Mouse (Mus musculus): ENCODE results near the gene Serpina5.

The Serpina5 gene

GRCm38 (mm10) chr12:104131041-104131440 is 30.1 kb downstream of the Serpina5 start:
- DNase-seq, result no peak

DNA sequence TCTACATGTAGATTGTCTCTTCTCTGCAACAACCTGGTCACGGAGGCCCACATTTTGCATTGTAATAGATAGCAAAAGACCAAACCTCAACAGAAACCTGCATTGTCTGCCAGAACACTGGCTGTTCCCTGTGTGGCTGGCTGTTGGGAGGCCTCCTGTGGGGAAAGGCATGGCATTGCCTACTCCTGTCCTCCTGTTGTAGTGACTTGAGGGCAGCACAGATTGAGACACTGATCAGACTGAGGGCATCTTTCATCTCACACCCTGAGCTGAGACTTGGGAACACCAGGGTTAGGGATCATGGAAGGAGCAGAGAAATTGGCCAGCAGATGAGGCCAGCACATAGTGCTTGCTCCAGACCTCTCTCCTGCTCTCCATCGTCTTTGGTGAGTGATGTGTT is 37.3 kb downstream of the Serpina5 start:
- no peak for DNase-seq

GRCm38 (mm10) chr12:104140543-104141103 is 39.7 kb downstream of the Serpina5 start:
- no peak for DNase-seq

DNA sequence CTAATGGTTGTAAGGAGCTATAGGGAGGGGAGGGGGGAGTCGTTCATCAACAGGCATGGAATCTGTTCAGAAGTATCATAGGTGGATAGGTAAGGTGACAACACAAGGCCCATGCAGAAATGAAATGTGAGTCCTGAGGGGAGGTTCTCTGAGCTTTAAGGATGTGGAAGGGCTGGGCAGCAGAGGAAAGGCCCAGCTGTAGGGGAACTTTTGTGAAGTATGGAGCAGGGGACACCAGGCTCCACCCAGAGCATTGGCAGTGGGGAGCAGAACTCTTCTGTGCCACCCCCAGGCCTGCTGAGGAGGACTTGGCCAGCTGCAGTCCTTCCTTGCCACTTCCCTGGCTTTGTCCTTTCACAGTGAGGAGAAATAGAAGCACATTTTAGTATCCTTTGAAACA is 40.6 kb downstream of the Serpina5 start:
- DNase-seq, result no peak

DNA sequence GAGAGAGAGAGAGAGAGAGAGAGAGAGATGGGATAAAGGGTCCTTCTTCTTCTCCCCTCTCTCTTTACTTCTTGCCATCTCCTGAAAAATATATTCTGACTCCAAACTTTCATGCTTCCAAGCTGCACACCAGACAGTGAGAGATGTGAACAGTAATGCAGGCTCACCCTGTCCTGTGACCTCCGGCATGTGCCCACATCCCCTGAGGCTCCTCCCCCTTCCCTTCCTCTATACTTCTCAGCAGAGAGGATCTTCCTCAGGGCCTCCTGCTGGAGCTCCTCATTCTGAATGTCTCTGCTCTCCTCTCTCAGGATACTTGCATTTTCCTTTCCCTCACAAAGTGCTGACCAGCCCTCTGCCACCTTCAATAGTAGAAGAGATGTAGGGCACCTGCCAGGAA is 41.5 kb downstream of the Serpina5 start:
- DNase-seq, result no peak

DNA sequence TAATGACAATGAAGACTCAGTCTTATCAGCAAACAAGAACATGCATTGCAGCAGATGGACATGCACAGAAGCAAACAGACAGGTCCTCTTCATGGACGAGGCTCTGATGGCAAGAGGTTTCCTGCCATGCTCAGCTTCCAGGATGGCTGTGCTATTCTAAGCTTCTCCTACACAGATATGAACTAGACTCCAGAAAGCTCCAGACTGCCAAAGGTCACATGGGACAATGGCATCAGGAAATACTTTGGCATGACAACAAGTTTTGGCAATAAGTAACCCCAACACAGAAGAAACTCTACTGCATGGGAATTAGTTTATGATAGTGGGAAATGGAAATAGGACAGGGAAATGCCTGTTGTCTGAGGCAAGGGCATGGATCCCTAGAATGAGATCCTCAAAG is 42.4 kb downstream of the Serpina5 start:
- no peak for DNase-seq

- DNase-seq, result no peak
Observed at GRCm38 (mm10) chr12:104145571-104145970, 44.7 kb downstream of the Serpina5 start.

GRCm38 (mm10) chr12:104151989-104152388 is 51.1 kb downstream of the Serpina5 start:
- DNase-seq, result no peak

DNA sequence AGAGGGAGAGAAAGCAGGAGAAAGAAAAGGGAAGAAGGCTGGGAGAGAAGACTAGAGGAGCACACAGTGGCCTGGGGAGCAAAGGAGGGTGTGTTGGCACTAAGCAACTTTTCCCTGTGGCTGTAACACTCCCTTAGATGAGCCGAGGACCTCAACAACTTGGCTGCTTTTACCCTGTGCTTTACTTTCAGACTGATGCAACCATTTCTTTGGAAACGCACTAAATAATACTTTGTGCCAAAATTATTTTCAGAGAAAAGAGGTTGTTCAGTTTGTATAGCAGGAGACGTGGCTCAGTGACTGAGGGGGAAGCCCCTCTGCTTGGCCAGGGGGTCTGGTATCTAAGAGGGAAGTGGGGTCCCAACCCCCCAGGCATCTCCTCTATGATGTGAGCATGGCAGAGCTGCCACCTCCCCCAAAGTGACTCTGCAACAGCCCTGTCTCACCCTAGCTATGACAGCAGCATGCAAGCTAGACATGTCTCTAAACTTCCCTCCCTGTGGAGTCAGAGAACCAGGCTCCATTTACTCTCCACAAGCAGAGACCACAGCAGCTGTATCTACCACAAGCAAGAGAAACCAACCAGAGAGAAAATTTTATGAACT is 52.2 kb downstream of the Serpina5 start:
- no peak for DNase-seq

DNA sequence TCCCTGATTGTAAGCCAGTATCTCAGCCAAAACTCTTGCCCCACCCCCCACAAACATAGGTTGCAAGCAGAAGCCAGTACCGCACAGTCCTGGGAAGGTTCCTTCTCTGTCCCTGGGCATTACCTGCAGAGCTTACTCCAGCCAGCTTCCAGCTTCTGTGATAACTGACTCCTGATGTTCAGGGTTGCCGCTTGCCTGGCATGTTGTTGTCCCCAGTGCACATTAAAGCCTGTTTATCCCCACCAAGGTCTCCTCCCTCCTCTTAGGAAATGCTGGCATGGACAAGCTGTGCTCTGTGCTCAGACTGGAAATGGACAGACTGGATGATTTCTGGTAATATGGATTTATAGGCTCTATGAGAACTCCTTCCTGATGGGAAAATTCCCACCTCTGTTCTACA is 52.7 kb downstream of the Serpina5 start, which contains the start of gene Serpina3c:
Gene Serpina3c (minus strand): TSS at position 215 of the 400 bp plus-strand sequence.
- DNase-seq, result no peak
